Mouse (Mus musculus) stomach, postnatal 0 days (tissue): Measurements from ENCODE around the gene Rpl11.

Experiments used
- CTCF ChIP-seq: IDR thresholded peaks from 2 replicates; pipeline ENCODE4 v1.5.1; 2016; ENCODE audit warnings: antibody characterized with exemption, low read depth, mild to moderate bottlenecking, moderate library complexity
- EP300 ChIP-seq: optimal IDR thresholded peaks from 2 replicates; pipeline ENCODE3; 2016; ENCODE audit warnings: antibody characterized with exemption

GRCm38 (mm10) chr4:136050226-136050625, 3.0 kb downstream of the Rpl11 start:
- TF ChIP-seq CTCF (no peak), EP300 (no peak)
